Mouse (Mus musculus) neutrophil, adult 5-6 weeks (primary cell): ENCODE measurements around the gene Pink1. TPM values are rescaled to one million over a fixed set of nuclear protein-coding genes. Genes with fewer than 3 reads are reported as not detected.
"Not testable (repeated sequence)": the region's sequence is repeated elsewhere in the genome, so short reads cannot be mapped to it uniquely, and the experiment has no call there.

ENCODE experiments used
- ATAC-seq: fragments of 151-379, 151-347 bp; 2 replicates; pipeline ENCODE4 v1.8.0; 2017; ENCODE audit warnings: mild to moderate bottlenecking, moderate TSS enrichment; ENCODE audit not compliant: insufficient number of reproducible peaks, poor library complexity, low FRiP score, severe bottlenecking; ENCODE audit errors: extremely low read depth
- total RNA-seq: library from RNA; stranded (forward); fragments of 200-1000 nt; gene quantifications from 2 replicates; pipeline ENCODE4 v1.2.3, GENCODE M21; 2017

Gene Pink1
- total RNA-seq, 1 experiment from 2014 or later = 68.0 TPM

GRCm38 (mm10) chr4:138344891-138345545 lies 18.9 kb upstream of the Pink1 start:
- ATAC-seq = no peak

GRCm38 (mm10) chr4:138343341-138343837 lies 17.3 kb upstream of the Pink1 start:
- ATAC-seq = no peak

- no peak for ATAC-seq
Observed at GRCm38 (mm10) chr4:138342778-138343177, 16.7 kb upstream of the Pink1 start.

- no peak for ATAC-seq
Observed at GRCm38 (mm10) chr4:138342048-138342447, 15.9 kb upstream of the Pink1 start.

GRCm38 (mm10) chr4:138341393-138341792 lies 15.3 kb upstream of the Pink1 start:
- ATAC-seq = no peak

- no peak for ATAC-seq
Observed at GRCm38 (mm10) chr4:138339963-138340362, 13.9 kb upstream of the Pink1 start.

- no peak for ATAC-seq
Observed at GRCm38 (mm10) chr4:138337341-138337740, 11.2 kb upstream of the Pink1 start.

- no peak for ATAC-seq
Observed at GRCm38 (mm10) chr4:138336876-138337275, 10.8 kb upstream of the Pink1 start.

- ATAC-seq = no peak
Observed at GRCm38 (mm10) chr4:138335648-138336047, 9.5 kb upstream of the Pink1 start.

- no peak for ATAC-seq
Observed at GRCm38 (mm10) chr4:138335036-138335435, 8.9 kb upstream of the Pink1 start.

- no peak for ATAC-seq
Observed at GRCm38 (mm10) chr4:138333135-138333534, 7.0 kb upstream of the Pink1 start.

GRCm38 (mm10) chr4:138331647-138332046 lies 5.5 kb upstream of the Pink1 start:
- ATAC-seq = no peak

GRCm38 (mm10) chr4:138330264-138330671 lies 4.2 kb upstream of the Pink1 start:
- no peak for ATAC-seq

GRCm38 (mm10) chr4:138327891-138328470 lies 1.9 kb upstream of the Pink1 start:
- no peak for ATAC-seq

- ATAC-seq = not testable (repeated sequence)
Observed at GRCm38 (mm10) chr4:138327155-138327554, 1.0 kb upstream of the Pink1 start.

GRCm38 (mm10) chr4:138325466-138326076 lies 536 bp downstream of the Pink1 start:
- ATAC-seq = peak; percentile 84

GRCm38 (mm10) chr4:138324451-138324850 lies 1.7 kb downstream of the Pink1 start:
- no peak for ATAC-seq

- ATAC-seq = no peak
Observed at GRCm38 (mm10) chr4:138323753-138324152, 2.4 kb downstream of the Pink1 start.

GRCm38 (mm10) chr4:138322692-138323091 lies 3.4 kb downstream of the Pink1 start:
- no peak for ATAC-seq

- no peak for ATAC-seq
Observed at GRCm38 (mm10) chr4:138321488-138321887, 4.6 kb downstream of the Pink1 start.
